Mouse (Mus musculus) bone marrow macrophage, adult 2 months (primary cell): ENCODE measurements at regions not wholly inside any gene's neighbourhood (a gene's known extent, or its start where the extent isn't known, plus 50 kb on each side); places are given as distances from the start of the nearest gene placed in this dataset.
A peak's percentile ranks its signal among the peaks of the same experiment; 100 is the strongest.

Source experiments
- H3K27ac ChIP-seq: 2 replicates; pipeline ENCODE4 v1.5.1; 2012; ENCODE audit warnings: low read depth, low read length; ENCODE audit not compliant: insufficient read depth
- H3K4me1 ChIP-seq: 2 replicates; pipeline ENCODE4 v1.6.1; 2012; ENCODE audit warnings: low read length; ENCODE audit not compliant: control insufficient read depth, insufficient read depth
- H3K4me3 ChIP-seq: 2 replicates; pipeline ENCODE4 v1.5.1; 2012; ENCODE audit warnings: mild to moderate bottlenecking, low read length, moderate library complexity; ENCODE audit not compliant: insufficient read depth
- CTCF ChIP-seq: IDR thresholded peaks from 2 replicates; pipeline ENCODE4 v1.5.1; 2012; ENCODE audit warnings: low read depth, mild to moderate bottlenecking, low read length, moderate library complexity
- POLR2A ChIP-seq: IDR thresholded peaks from 2 replicates; pipeline ENCODE4 v1.6.1; 2012; ENCODE audit warnings: mild to moderate bottlenecking, low read depth, low read length, borderline replicate concordance

DNA sequence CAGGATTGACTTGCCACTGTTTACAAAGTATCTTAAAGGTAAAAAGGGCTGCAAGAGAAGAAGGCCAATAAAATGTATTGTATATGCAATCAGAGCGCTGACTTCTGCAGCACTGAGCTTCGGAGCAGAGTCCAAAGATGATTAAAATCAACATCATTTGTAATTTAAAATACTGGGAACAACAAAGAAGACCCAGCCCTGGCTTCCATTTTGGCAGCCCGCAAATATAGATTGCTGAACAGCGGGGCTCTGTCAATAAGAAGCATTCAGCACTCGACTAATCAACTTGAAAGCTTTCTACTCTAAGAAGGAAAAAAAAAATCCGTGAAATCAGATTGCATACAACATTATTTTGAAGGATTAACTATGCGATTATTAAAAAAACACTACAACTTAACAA is 348.9 kb upstream of the Nudt12 start:
- H3K4me1 ChIP-seq, result no peaks in the 10 kb centered on the region
- no peak overlapping the region for H3K4me3 ChIP-seq
- TF ChIP-seq POLR2A, result no peak
- TF ChIP-seq CTCF, result no peak
- H3K27ac ChIP-seq, result no peak overlapping the region

DNA sequence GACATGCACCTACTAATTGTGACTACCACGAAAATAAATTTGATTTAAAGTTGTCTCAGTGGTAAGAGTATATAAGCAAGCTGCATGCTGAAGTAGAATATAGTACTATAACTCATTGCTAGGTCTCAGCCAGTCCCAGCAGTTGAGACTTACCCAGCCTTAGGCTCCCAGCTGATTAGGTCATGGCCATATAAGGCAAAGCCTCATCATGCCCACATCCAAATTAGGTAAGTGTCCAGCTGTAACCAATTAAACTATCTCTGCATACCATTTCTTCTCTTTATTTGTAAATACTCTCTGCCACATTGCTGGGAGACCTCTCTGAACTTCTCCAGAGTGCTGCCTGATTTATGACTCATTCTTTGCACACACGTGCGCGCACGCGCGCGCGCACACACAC is 347.9 kb upstream of the Nudt12 start:
- Histone ChIP-seq H3K4me1 (no peaks in the 10 kb centered on the region), H3K27ac (no peak overlapping the region), H3K4me3 (no peak overlapping the region)
- TF ChIP-seq CTCF (no peak), POLR2A (no peak)

DNA sequence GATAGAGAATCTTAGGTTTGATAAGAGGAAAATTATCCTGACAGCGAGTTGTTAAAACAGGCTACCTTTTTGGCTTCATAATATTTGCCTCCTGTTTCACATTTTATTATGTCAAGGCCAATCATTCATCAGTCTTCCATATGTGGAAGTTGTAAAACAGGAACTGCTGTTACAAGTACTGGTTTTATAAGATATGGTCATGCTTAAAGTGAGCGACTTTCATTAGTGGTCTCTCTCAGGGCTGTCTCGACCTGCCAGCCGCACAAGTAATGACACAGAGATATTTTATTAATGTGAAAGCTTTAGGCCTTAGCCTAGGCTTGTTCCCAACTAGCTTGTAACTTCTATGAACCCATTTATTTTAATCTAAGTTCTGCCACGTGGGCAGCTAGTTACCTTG is 346.3 kb upstream of the Nudt12 start:
- Histone ChIP-seq H3K27ac (no peak overlapping the region), H3K4me1 (no peaks in the 10 kb centered on the region), H3K4me3 (no peak overlapping the region)
- TF ChIP-seq POLR2A, result no peak
- no peak for TF ChIP-seq CTCF

DNA sequence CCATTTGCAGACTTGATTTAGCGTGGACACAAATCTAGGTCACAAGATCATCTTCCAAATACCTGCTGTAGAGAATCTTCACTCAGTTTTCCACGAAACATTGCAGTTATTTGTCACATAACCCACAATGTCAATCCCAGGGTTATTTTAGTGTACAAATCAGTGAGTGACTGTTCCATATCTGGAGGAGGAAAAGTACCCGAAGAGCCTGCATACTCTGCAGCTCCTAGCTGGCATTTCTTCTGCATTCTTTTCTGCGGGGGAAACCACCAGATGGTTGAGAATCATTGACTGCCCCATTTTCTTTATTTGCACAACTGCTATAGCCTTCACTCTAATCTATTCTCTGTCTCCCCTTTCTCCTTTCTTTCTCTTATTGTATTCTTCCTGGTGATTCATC is 332.4 kb upstream of the Nudt12 start:
- Histone ChIP-seq H3K4me3 (no peak overlapping the region), H3K27ac (no peak overlapping the region), H3K4me1 (no peaks in the 10 kb centered on the region)
- TF ChIP-seq CTCF, result no peak
- no peak for TF ChIP-seq POLR2A

DNA sequence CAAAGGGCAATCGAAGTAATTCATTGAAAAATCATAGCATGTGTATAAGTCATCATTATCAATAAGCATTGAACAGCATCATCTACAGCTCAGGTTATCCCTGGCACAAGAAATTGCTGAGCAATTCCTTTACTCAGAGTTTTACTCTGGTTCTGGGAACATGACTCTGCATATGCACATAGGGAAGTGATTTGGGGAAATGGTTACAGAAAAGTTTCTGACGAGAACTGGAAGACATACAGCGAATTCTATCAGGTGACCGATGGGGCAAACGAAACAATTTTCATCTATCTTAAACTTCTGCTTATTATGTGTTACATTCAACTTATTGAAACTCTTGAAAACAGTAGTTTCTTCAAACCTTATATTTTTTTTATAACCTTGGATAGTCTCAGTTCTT is 284.8 kb upstream of the Nudt12 start:
- Histone ChIP-seq H3K4me1 (peaks cover 3% of the 10 kb centered on the region; the same call in 1 of the 2 replicates), H3K27ac (0 out of 2 replicates have a peak overlapping the region, but pooled peaks have one; percentile 1), H3K4me3 (no peak overlapping the region)
- TF ChIP-seq POLR2A (no peak), CTCF (no peak)

DNA sequence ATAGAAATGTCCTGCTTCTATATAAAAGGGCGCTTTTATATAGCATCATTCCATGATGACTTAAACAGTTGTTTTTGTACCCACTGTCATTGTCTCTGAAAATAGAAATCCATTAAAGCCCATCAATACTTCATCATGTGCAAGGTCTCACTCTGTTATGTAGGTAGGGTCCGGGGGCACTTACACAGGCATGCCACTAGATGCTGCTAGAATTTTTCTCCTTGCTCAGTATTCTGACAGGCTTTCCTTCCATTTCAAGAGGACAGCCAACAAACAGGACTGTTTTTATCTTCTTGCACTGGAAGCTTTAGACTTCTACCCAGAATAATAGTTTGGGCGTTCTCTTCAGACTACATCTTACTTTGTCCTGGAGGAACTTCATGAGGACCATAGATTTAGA is 268.2 kb upstream of the Nudt12 start:
- TF ChIP-seq POLR2A, result no peak
- TF ChIP-seq CTCF, result no peak
- no peak overlapping the region for H3K4me3 ChIP-seq
- H3K27ac ChIP-seq, result no peak overlapping the region
- H3K4me1 ChIP-seq, result no peaks in the 10 kb centered on the region

DNA sequence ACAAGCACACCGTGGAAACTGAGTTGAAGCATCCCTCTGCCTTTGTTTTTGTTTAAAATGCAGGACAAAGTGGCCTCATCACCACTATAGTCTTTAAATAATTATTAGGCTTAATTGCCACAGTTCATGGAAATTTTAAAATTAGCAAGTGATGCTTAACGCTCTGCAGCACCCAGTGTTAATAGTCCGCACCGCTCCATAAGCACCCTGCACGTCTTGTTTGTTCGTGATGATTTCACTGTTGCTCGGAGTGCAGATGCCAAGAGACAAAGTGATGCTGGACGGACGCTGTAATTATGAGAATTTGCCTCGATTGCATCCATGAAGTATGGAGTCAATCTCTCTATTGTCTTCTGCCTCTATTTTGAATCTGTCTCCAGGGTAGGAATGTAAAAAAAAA is 266.6 kb upstream of the Nudt12 start:
- TF ChIP-seq POLR2A, result no peak
- TF ChIP-seq CTCF, result no peak
- Histone ChIP-seq H3K4me3 (no peak overlapping the region), H3K4me1 (no peaks in the 10 kb centered on the region), H3K27ac (no peak overlapping the region)

DNA sequence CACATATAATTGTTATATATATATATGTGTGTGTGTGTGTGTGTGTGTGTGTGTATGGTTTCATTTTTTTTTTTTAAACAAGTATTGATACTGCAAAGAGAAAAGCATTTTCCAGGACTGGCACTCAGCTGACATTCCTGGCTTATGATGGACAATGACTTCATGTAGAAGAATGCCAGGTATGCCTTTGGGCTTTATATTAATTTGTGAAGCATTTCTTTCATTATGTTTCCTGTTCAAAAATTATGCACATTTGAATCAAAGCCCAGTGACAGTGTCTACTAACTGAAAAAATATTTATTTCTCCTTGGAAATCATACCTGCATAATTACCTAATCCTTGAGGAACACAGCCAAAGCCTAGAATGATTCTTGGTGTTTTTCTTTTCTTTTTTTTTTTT is 256.4 kb upstream of the Nudt12 start:
- no peak for TF ChIP-seq CTCF
- no peak for TF ChIP-seq POLR2A
- H3K4me1 ChIP-seq, result no peaks in the 10 kb centered on the region
- H3K27ac ChIP-seq, result no peak overlapping the region
- no peak overlapping the region for H3K4me3 ChIP-seq

DNA sequence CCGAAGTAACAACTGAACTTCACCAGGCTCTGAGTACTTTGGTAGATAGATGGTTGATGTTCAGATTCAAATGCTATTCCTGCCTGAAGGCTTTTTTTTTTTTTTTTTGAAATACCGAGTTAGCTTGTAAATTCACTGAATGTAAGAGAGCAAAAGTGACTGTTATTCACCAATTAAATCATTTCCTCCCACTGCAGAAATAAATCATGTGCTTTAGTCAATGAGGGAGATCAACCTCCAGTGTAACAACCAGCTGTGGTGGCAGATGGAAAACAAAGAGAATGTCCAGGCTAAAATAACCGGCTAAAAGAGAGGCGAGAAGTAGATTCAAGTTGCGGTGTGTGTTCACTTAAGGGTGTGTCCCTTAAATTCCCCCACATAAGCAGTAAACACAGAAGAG is 235.8 kb upstream of the Nudt12 start:
- Histone ChIP-seq H3K4me3 (no peak overlapping the region), H3K4me1 (no peaks in the 10 kb centered on the region), H3K27ac (no peak overlapping the region)
- TF ChIP-seq CTCF (no peak), POLR2A (no peak)

DNA sequence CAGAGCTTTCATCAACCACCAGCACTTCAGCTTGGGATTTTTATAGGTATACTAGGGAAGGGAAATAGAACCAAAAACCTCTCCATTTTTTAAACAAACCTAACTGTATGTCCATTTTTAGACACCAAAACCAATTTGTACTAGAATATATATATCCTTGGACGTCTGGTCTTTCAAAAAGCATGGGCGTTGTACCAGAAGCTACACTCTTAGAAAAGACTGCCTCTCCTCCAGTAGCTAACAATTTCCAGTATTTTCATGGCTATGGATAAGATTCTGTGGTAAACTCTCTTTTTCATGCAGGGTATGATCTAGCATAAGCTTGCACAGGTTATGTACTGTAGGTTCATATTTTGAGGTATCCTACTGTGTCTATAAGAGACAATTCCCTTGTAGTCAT is 219.1 kb upstream of the Nudt12 start:
- H3K4me1 ChIP-seq, result no peaks in the 10 kb centered on the region
- no peak overlapping the region for H3K4me3 ChIP-seq
- H3K27ac ChIP-seq, result no peak overlapping the region
- TF ChIP-seq CTCF, result no peak
- no peak for TF ChIP-seq POLR2A
